Mouse (Mus musculus): ENCODE measurements around the gene Zfp507.
A peak's percentile ranks its signal among the peaks of the same experiment; 100 is the strongest.

Zfp507 gene

GRCm38 (mm10) chr7:35782252-35782651 is 20.6 kb downstream of the Zfp507 start:
- no peak for DNase-seq (ENCODE audit: low spot score in 2 of 2)

DNA sequence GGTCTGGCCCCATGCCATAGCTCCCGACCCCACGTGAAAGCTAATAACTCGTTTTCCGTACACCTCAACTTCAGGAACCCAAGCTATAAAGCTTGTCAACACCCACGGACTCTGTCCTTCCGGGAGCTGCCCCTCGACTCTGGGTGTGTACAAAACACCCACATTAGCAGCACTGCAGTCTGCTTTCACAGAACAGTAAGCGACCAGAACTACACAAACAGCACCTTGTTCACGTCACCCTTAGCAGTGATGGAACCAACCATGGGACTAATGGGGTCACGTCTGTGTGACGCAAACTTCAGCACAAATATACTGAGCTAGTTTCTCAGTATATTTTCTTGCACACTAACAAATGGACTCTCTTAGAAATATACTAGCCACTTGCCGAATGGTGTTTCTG is 28.7 kb downstream of the Zfp507 start:
- DNase-seq (ENCODE audit: low spot score in 2 of 2), result no peak

GRCm38 (mm10) chr7:35772347-35772746 is 30.5 kb downstream of the Zfp507 start:
- no peak for DNase-seq (ENCODE audit: low spot score in 2 of 2)

GRCm38 (mm10) chr7:35771106-35771505 is 31.7 kb downstream of the Zfp507 start:
- no peak for DNase-seq (ENCODE audit: low spot score in 2 of 2)

DNA sequence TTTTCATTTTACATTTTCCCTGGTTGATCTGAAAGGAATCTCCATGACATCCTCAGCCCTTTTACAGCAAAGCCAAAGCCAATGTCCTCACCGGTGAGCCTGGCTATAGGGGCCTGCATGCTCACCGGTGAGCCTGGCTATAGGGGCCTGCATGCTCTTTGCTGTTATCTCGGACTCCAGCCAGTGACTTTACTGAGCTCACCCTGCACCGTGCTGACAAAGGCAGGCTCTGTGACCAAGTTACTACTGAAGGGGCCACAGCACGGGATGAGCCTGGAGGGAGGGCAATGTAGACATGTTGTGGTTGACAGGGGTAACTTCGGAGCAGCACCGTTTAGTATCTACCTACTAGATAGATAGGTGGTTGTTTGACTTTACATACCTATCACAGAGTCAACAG is 32.7 kb downstream of the Zfp507 start:
- no peak for DNase-seq (ENCODE audit: low spot score in 2 of 2)

DNA sequence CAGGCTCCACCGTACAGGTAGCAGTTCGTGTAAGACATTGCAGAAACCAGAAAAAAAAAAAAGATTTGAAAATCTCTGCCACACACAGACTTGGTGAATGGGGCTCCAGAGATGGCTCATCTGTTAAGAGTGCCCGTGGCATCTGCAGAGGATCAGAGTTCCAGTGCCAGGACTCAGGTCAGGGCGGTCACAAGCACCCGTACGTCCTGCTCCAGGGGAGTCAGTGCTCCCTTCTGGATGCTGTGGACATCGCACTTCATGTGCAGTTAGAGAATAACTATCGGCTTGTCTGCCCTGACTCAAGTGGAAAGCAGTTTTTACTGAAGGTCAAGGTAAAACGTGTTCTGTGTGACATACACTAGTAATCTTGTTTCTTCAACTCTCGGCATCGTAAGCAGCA is 38.3 kb downstream of the Zfp507 start:
- DNase-seq (ENCODE audit: low spot score in 2 of 2), result no peak

DNA sequence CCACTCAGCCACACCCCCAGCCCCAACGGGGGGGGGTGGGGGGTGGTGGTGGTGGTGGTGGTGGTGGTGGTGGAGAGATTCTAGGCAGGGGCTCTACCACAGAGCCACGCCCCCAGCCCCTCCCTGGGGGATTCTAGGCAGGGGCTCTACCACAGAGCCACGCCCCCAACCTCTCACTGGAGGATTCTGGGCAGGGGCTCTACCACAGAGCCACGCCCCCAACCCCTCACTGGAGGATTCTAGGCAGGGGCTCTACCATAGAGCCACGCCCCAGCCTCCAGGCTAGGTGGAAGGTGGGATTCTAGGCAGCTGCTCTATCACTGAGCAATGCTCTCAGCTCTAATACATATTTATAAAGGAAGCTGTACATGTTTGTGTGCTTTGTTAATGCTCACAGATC is 41.0 kb downstream of the Zfp507 start:
- no peak for DNase-seq (ENCODE audit: low spot score in 2 of 2)

DNA sequence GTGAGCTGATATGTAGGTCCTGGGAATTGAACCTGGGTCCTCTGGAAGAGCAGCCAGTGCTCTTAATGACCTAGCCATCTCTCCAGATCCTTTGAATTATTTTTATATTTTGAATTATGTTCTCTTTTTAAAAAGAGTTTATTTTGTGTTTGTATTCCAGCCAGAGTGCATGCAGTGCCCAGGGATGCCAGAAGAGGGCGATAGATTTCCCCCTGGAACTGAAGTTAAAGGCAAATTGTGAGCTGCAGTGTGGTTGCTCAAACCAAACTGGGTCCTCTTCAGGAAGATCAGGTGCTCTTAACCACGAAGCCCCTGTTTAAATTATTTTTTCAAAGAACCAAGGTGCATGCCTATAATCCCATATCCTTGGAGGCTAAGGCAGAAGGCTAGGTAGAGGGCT is 43.2 kb downstream of the Zfp507 start:
- no peak for DNase-seq (ENCODE audit: low spot score in 2 of 2)

DNA sequence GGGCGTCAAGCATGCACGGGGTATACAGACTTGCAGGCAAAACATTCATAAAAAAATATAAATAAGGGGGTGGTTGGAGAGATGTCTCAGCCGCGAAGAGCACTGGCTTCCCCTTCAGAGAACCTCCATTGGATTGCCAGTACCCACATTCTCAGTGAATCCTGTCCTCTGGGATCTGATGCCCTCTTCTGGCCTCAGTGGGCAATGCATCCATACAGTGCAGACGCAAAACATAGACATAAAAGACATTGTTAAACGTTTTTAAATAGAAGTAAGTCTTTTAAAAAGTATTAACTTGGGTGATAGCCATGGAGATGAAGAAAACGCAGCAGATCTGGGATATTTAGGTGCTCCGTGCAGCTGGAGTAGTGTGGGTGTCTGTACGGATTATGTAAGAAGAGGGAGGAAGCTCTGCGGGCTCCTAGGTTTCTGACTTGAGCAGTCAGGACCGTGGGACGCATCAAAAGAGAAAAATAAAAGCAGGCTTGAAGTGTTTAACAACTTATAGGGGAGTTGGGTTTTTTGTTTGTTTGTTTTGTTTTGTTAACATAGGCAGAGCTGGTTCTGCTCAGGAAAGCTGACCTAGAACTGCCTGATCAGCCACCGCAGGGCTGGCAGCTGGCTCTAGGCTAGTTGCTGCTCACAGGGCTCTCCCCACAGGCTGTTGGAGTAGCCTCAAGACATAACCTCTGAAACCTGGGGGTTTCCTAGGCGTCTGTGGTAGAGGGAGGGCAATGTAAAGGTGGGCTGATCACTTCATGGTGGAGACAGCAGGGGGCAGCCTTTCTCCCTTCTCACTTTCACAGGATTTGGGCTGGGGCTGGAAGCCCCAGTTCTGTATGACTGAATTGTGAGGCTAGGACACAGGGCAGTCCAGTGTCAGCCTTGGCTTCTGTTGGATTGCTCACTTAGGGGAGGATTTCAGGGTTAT is 46.0 kb downstream of the Zfp507 start:
- DNase-seq (ENCODE audit: low spot score in 2 of 2), result no peak

- no peak for DNase-seq (ENCODE audit: low spot score in 2 of 2)
Observed at GRCm38 (mm10) chr7:35754886-35755168, 48.0 kb downstream of the Zfp507 start.

DNA sequence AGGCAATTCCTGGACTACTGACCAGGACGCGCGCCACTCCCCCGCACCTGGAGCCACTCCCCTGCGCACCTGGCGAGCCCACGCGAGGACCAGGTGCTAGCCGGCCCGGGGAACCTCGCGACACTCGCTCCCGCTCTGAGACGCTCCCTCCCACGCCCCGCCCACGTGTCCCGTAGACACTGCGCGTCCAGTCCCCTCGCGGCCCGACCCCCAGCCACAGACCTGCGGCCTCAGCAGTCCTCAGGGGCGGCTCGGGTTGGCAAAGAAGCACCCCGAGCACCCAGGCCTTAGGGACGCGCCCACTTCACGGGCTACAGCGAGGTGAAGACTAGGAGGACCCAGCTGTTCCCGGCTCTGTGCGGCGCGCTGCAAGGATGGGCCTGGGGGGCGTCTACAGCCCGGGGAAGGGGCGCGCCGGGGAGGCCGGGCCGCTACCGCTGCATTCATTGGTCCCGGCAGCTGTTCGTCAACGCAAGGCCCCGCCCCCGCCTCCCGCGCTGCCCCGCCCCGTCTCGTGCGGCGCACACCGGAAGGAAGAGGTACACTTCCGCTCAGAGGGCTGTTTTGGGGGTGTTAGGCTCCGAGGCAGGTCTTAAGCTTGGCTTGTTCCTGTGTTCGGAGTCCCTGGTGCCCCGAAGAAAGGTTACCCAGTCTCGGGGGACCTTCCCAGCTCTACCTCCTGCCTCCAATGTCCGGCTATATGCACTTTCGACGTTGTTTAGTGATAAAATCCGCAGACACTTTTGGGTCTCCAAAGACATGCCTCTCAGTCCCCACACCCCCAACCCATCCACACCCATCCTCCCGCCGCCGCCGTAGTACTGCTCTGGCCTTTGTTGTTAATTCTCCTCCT is 48.5 kb downstream of the Zfp507 start, which contains the start of gene Dpy19l3:
Gene Dpy19l3, minus strand, starts transcription at position 422 of the 853 bp plus-strand sequence.
- peak; percentile 83 to 89 for DNase-seq (ENCODE audit: low spot score in 2 of 2)

- DNase-seq (ENCODE audit: low spot score in 2 of 2), result no peak
Observed at GRCm38 (mm10) chr7:35753319-35754032, 49.3 kb downstream of the Zfp507 start.

GRCm38 (mm10) chr7:35750873-35751272 is 51.9 kb downstream of the Zfp507 start:
- no peak for DNase-seq (ENCODE audit: low spot score in 2 of 2)

DNA sequence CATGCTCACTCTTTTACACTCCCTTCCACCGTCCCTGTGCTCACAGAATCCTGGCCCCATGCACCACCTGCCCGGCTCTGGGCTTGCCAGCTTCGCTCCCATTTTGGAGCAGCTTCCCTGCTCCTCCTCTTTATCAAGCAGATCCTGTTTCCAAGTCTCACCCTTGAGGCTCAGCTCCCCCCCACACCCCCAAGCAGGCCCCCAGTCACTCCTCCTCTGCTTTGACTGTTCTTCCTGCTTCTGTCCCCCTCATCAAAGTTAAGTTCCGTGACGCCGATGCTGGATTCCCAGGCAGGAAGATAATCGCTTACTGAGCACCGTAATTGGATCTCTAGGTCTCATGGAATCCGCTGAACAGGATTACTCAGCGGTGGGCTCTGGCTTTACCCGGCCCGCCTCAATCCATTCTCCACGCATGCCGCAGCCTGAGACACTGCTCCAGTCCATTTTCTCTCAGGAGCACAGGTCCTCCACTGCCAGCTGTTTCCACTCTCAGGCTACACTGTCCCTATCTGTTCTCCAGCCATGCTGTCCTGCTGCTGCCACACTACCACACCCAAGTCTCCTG is 55.3 kb downstream of the Zfp507 start:
- DNase-seq (ENCODE audit: low spot score in 2 of 2), result no peak

DNA sequence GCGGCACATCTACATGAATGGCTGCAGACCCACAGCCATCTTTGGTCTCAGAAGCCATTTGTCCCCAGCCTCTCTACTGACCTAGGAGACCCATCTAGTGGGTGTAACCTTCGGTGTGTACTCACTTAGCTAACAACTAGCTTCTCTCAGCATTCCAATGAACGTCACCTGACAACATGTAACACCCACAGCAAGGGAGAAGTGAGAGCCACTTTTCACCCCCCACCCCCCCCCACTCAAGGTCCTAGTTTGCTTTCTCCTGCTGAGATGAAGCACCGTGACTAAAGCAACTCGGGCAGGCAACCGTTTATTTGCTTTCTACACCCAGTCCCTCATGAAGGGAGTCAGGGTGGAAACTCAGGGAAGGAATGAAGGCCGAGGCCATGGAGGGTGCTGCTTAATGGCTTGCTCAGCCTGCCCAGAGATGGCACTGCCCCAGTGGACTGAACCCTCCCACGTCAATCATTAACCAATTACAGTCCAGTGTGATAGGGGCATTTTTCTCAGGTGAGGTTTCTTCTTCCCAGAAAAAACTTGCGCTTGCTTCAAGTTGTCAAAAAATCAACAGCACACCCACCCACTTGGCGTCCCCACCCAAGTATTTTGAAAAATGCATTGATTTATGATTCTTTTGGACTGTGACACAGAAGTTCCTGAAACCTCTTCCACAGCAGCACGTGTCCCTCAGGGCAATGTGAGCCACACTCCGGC is 56.0 kb downstream of the Zfp507 start:
- DNase-seq (ENCODE audit: low spot score in 2 of 2), result no peak

DNA sequence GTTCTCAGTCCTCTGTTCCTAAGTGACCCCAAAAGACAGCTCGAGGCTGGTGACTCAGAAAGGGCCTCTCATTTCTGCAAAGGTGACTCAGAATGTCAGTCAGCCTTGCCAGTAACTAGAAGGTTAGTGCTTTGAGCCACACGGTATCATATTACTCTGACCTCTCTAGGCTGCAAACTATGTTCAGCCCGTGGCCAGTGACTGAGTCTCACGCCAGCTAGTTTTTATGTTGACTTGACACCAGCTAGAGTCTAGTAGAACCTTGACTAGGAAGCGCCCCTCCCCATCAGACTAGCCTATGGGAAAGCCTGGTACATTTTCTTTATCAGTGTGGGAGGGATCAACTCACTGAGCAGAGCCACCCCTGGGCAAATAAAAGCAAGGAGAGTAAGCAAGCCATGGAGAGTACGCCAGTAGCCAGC is 57.5 kb downstream of the Zfp507 start:
- DNase-seq (ENCODE audit: low spot score in 2 of 2), result no peak

DNA sequence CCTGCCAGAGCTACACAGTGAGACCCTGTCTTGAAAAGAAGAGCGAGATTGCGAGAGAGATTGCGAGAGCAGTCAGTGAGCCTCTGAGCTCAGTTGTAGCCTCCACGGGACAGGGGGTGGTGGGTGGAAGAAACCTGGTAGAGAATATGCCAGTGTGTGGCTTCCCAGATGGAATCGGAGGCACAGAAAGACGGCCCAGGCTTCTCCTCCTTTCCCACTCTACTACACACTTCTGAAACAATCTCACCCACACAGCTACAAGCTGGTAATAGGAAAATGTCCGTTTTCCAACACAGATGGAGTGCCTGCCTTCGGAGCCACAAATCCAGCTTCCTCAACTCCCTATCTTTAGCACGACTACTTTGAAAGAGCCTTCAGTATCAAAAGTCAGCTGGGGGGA is 58.0 kb downstream of the Zfp507 start:
- peak; percentile 32 to 46 for DNase-seq (ENCODE audit: low spot score in 2 of 2)

- DNase-seq (ENCODE audit: low spot score in 2 of 2), result no peak
Observed at GRCm38 (mm10) chr7:35742310-35742709, 60.5 kb downstream of the Zfp507 start.

GRCm38 (mm10) chr7:35741858-35742257 is 60.9 kb downstream of the Zfp507 start:
- DNase-seq (ENCODE audit: low spot score in 2 of 2), result no peak

DNA sequence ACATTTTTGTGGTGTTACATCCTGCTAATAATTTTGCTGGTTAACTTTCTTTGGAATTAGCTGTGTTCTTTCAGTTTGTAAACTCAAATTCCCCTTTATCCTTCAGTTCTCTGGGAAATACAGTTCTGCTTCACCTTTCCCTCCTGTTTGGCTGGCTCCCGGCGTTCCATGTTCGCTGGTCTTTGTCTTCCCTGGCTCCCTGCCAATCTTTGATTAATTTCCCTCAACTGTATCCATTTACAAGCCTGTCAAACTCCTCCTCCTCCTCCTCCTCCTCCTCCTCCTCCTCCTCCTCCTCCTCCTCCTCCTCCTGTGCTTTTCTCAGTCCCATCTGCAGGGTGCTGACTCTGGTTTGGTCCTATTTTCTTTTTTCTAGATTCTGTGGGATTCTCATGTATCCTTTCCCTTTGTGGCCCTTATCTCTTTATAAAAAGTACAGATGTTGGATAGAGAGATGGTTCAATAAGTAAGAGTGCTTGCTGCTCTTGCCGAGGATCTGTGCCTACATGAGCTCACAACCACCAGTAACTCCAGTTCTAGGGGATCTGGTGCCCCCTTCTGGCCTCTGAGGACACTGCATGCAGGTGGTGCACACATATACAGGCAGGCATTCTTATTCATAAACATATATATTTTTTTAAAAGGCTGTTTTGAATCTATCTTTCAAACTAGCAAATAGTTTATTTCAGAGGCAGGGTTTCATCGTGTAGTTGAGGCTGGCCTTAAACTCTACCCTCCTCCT is 62.1 kb downstream of the Zfp507 start:
- DNase-seq (ENCODE audit: low spot score in 2 of 2), result peak in 1 of 2 experiments; percentile 39

All from frontal cortex, postnatal 10 days (tissue).